ENCODE assay signal across 9 mouse cellular contexts in the genomic region with DNA sequence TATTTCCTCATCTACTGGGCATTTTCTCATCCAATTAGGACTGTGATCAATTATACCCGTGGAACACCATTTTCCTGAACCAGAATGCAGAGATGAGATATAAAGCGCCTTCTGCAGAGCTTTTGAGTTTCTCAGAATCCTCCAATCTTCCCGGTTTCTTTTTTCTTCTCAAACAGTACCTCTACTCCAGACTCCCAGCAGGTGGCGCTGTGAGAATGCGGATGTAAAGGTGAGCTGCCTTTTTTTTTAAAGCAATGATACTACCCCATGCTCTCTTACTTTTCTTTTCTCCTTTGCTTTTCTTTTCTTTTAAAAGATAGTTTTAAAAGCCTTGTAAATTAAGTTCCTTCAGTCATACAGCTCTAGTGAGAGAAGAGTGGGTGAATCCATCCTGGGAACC.
DNase-seq lines count a peak whose midpoint lies in the region; ATAC-seq lines count a peak whose summit lies in the region.
"Had no signal": no experiment of that assay in that cellular context is flagged by ENCODE, and none has a peak within 500 bp of the region (broad histone marks: within the 10 kb centered on the region; RNA-seq: fewer than 3 reads in every experiment).

No protein-coding gene starts in this region.

- peaks cover 12% of the 10 kb centered on the region for H3K4me1 ChIP-seq in hindbrain, embryonic 10.5 days (replicated peaks)
- no peaks in the 10 kb centered on the region for H3K4me1 ChIP-seq in hindbrain, embryonic 12.5 days
- H3K4me1 ChIP-seq in forebrain, embryonic 14.5 days (ENCODE audit: control insufficient read depth, insufficient read depth, low read length), result peaks cover 3% of the 10 kb centered on the region; the same call in 1 of the 2 replicates
- H3K4me1 ChIP-seq in neural tube, embryonic 11.5 days (ENCODE audit: control insufficient read depth, insufficient read depth, low read length), result no peaks in the 10 kb centered on the region
- H3K4me1 ChIP-seq: lung, embryonic 15.5 days had no signal

- ATAC-seq in hindbrain, embryonic 12.5 days (ENCODE audit: low FRiP score), result no peak
- ATAC-seq in forebrain, embryonic 14.5 days, result peak; percentile 42; the same call in 1 of the 2 replicates
- no peak for ATAC-seq in neural tube, embryonic 11.5 days (ENCODE audit: insufficient read depth, low FRiP score, low TSS enrichment)

- intact Hi-C loops in left cerebral cortex, postnatal 4 days (cut with DNase I), result loop anchor here (10.0 kb wide), 1 partner anchor 195 kb away; no protein-coding TSS in a partner anchor

- no peak overlapping the region for H3K27ac ChIP-seq in hindbrain, embryonic 10.5 days
- H3K27ac ChIP-seq in hindbrain, embryonic 12.5 days, result no peak overlapping the region
- no peak overlapping the region for H3K27ac ChIP-seq in forebrain, embryonic 14.5 days (ENCODE audit: low read depth, low read length)
- no peak overlapping the region for H3K27ac ChIP-seq in neural tube, embryonic 11.5 days (ENCODE audit: low read depth, low read length)
- H3K27ac ChIP-seq: lung, embryonic 15.5 days had no signal

- 15% methylated on average over 5 of the region's 5 CpGs for WGBS in hindbrain, embryonic 10.5 days
- WGBS in hindbrain, embryonic 12.5 days, result 13% methylated on average over 5 of the region's 5 CpGs
- 5% methylated on average over 5 of the region's 5 CpGs for WGBS in forebrain, embryonic 14.5 days
- WGBS in neural tube, embryonic 11.5 days, result 12% methylated on average over 5 of the region's 5 CpGs

- no peak overlapping the region for H3K4me3 ChIP-seq in hindbrain, embryonic 10.5 days
- H3K4me3 ChIP-seq in hindbrain, embryonic 12.5 days, result no peak overlapping the region
- no peak overlapping the region for H3K4me3 ChIP-seq in forebrain, embryonic 14.5 days (ENCODE audit: low read depth, low read length)
- H3K4me3 ChIP-seq in neural tube, embryonic 11.5 days (ENCODE audit: low read depth, low read length), result no peak overlapping the region
- H3K4me3 ChIP-seq: lung, embryonic 15.5 days had no signal

- H3K9ac ChIP-seq in hindbrain, embryonic 12.5 days, result no peak overlapping the region
- no peak overlapping the region for H3K9ac ChIP-seq in forebrain, embryonic 14.5 days (ENCODE audit: low read length)
- H3K9ac ChIP-seq in neural tube, embryonic 11.5 days (ENCODE audit: low read length), result no peak overlapping the region
- H3K9ac ChIP-seq: lung, embryonic 15.5 days had no signal

- no peaks in the 10 kb centered on the region for H3K36me3 ChIP-seq in hindbrain, embryonic 10.5 days
- no peaks in the 10 kb centered on the region for H3K36me3 ChIP-seq in hindbrain, embryonic 12.5 days
- no peaks in the 10 kb centered on the region for H3K36me3 ChIP-seq in forebrain, embryonic 14.5 days (ENCODE audit: control insufficient read depth, insufficient read depth, low read length)
- no peaks in the 10 kb centered on the region for H3K36me3 ChIP-seq in neural tube, embryonic 11.5 days (ENCODE audit: control insufficient read depth, insufficient read depth, low read length)
- H3K36me3 ChIP-seq: lung, embryonic 15.5 days had no signal

- peak; percentile 65 for DNase-seq in hindbrain, embryonic 10.5 days (ENCODE audit: low spot score)
- peak; percentile 1 for DNase-seq in c-Kit-negative CD71-positive TER-119-positive erythroid progenitor cells, embryonic 14.5 days (ENCODE audit: low read depth, low spot score)
- DNase-seq in forebrain, embryonic 14.5 days (ENCODE audit: low spot score), result peak; percentile 89
- peak; percentile 40 for DNase-seq in induced T-regulatory cell, adult 2 months (ENCODE audit: low read depth)
- DNase-seq in left cerebral cortex, postnatal 4 days, result peak; percentile 86
- peak; percentile 78 for DNase-seq in neural tube, embryonic 11.5 days (ENCODE audit: low spot score)
- peak; percentile 16 for DNase-seq in urinary bladder, postnatal 10 days (ENCODE audit: low spot score)

- H3K27me3 ChIP-seq in hindbrain, embryonic 10.5 days (ENCODE audit: insufficient read depth, poor library complexity, severe bottlenecking), result peaks cover 10% of the 10 kb centered on the region; the same call in 1 of the 2 replicates
- no peaks in the 10 kb centered on the region; the same call in 1 of the 2 replicates for H3K27me3 ChIP-seq in hindbrain, embryonic 12.5 days
- H3K27me3 ChIP-seq in forebrain, embryonic 14.5 days (replicated peaks; ENCODE audit: control insufficient read depth, insufficient read depth, low read length), result no peaks in the 10 kb centered on the region
- H3K27me3 ChIP-seq in neural tube, embryonic 11.5 days (ENCODE audit: control insufficient read depth, insufficient read depth, low read length), result no peaks in the 10 kb centered on the region
- H3K27me3 ChIP-seq: lung, embryonic 15.5 days had no signal

- no peak overlapping the region for H3K4me2 ChIP-seq in hindbrain, embryonic 12.5 days (replicated peaks)
- H3K4me2 ChIP-seq in forebrain, embryonic 14.5 days (ENCODE audit: low read length), result no peak overlapping the region
- H3K4me2 ChIP-seq in neural tube, embryonic 11.5 days (ENCODE audit: low read depth), result no peak overlapping the region
- H3K4me2 ChIP-seq: lung, embryonic 15.5 days had no signal

- 0 out of 2 replicates have a peak, but pooled peaks cover under 1% of the 10 kb centered on the region for H3K9me3 ChIP-seq in hindbrain, embryonic 10.5 days
- peaks cover 3% of the 10 kb centered on the region; the same call in 1 of the 2 replicates for H3K9me3 ChIP-seq in hindbrain, embryonic 12.5 days (replicated peaks)
- no peaks in the 10 kb centered on the region for H3K9me3 ChIP-seq in forebrain, embryonic 14.5 days (replicated peaks; ENCODE audit: control insufficient read depth, low read length)
- no peaks in the 10 kb centered on the region for H3K9me3 ChIP-seq in neural tube, embryonic 11.5 days (ENCODE audit: control insufficient read depth, low read length)
- H3K9me3 ChIP-seq: lung, embryonic 15.5 days had no signal

Comparison
In these comparisons a context has a peak if more than half of its experiments do, and no peak if none do; other contexts are left out.
1. DNase-seq: peak in every context shown above with its lines; median percentile 89 in forebrain, embryonic 14.5 days; 86 in left cerebral cortex, postnatal 4 days; 78 in neural tube, embryonic 11.5 days; 65 in hindbrain, embryonic 10.5 days; 40 in induced T-regulatory cell, adult 2 months; 16 in urinary bladder, postnatal 10 days; 1 in c-Kit-negative CD71-positive TER-119-positive erythroid progenitor cells, embryonic 14.5 days.